Mouse (Mus musculus) layer of hippocampus, postnatal 36 days (tissue): ENCODE results near the gene Map1s. TPM values are rescaled to one million over a fixed set of nuclear protein-coding genes. Genes with fewer than 3 reads are reported as not detected.

Source experiments
- DNase-seq, 2 experiments: peaks; one replicate each; pipeline ENCODE4 v3.0.0; 2022
- total RNA-seq, 2 experiments: library from RNA; stranded (reverse); gene quantifications; 2 replicates each; pipeline ENCODE4 v1.2.3; 2021

The Map1s gene
- total RNA-seq, 2 experiments from 2014 or later, result 87.3 to 89.7 TPM

DNA sequence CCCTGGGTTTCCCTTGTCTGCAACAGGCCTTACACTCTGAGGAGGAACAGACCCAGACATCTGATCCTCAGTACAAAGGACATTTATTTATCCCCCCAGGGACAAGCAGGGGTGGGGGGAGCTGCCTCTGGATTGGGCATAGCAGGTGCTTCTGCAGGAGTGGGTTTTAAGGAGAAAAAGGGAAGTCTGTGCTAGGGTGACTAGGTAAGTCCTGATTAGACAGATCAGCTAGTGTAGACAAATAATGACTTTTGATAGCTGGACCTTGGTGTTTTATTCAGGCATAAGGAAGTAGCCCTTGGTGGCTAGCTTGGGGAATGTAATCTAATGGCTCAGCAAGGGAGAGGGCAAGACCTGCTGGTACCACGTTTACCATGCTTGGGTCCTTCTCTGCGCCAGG, 6.5 kb upstream of the Map1s start:
- no peak for DNase-seq

- no peak for DNase-seq
These were observed 4.8 kb upstream of the Map1s start for GRCm38 (mm10) chr8:70900872-70901387.

- DNase-seq, result no peak
These were observed 3.5 kb upstream of the Map1s start for GRCm38 (mm10) chr8:70902211-70902610.

GRCm38 (mm10) chr8:70903112-70903511, 2.6 kb upstream of the Map1s start:
- no peak for DNase-seq

DNA sequence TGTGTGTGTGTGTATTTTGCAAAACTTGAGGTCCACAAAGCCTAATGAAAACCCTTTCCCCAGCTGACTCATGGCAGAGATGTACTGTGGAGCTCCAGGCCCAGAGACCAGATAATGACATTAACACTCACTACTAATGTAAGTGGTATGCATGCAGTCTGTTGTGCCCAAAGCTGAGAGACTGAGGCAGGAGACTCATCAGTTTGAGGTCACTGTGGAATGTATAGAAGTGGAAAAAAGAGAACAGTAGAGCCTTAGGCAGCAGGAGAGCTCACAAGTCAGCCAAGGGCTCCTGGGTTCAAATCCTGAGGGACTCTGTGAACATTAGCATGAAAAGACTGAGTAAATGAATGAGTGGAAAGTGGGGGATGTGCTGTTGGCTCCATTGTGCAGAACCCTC, 2.1 kb upstream of the Map1s start:
- no peak for DNase-seq

DNA sequence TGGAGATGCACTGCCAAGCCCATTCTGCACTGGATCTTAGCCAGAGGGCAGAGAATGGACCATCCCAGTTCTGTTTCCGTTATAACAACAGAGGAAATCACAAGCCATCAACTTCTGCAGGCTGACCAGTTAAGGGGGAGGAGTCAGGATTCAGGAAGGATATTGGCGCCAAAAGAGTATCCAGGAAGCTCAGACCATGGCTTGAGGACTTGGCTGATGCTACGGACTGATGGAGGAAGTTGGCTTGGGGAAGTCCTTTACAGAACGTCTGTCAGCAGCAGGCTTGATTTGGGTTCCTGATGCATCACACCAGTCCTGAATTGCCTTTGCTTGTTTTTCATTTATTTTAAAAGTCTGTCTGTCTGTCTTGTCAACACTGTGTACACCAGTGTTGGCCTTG, 1.2 kb upstream of the Map1s start:
- no peak for DNase-seq

DNA sequence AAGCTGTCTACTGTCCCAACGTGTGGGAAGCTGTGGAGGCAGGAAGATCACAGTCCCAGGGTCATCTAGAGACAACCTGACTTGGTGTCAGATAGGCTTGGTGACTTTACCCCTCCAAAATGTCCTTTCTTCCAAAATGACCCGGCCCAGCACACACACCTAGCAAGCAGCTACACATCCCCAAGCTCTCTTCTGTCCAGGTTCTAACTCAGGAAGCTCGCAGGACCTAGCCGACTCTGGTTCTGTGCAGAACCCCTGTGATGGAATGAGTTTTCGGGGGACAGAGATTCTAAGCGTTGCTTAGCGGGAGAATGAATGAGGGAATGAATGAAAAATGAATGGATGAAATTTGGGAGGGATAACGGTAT, 285 bp upstream of the Map1s start:
- no peak for DNase-seq

GRCm38 (mm10) chr8:70907518-70907917, 1.8 kb downstream of the Map1s start:
- no peak for DNase-seq

DNA sequence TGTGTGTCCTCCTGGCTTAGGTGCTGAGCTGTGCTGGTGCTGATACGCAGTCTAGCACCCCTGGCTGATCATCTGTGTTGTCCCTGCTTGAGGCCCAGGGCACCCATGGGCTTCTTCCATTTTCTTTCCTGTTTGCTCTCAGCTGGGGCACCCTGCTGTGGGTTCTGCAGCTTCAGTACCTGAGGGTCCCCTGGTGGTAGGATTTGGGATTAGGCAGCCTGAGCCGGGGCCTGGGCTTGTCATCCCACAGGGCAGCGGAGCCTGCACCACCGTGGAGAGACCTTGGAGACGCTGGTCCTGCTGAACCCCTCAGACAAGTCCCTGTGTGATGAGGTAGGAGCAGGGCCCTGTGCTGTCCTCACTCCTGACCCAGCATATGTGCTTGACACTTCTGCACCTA, 5.9 kb downstream of the Map1s start:
- DNase-seq, result no peak

GRCm38 (mm10) chr8:70912955-70913354, 7.2 kb downstream of the Map1s start:
- no peak for DNase-seq

- no peak for DNase-seq
These were observed 7.8 kb downstream of the Map1s start for GRCm38 (mm10) chr8:70913523-70913922.

DNA sequence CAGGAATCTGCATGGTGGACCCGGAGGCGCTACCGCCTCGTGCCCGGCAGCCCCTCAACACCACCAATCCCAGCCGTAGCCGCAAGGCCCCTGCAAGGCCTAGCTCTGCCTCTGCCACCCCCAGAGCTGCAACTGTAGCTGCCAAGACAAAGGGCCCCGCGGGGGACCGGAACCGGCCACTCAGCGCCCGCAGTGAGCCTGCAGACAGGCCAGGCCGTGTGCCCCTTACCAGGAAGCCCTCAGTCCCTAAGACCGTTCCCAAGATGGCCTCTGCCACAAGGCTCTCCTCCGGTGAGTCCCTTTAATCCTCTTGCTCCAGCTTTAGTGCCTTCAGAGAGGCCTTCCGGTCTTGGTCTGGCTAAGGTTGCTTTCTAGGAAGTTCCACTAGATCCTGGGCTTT, 9.0 kb downstream of the Map1s start:
- DNase-seq, result no peak

DNA sequence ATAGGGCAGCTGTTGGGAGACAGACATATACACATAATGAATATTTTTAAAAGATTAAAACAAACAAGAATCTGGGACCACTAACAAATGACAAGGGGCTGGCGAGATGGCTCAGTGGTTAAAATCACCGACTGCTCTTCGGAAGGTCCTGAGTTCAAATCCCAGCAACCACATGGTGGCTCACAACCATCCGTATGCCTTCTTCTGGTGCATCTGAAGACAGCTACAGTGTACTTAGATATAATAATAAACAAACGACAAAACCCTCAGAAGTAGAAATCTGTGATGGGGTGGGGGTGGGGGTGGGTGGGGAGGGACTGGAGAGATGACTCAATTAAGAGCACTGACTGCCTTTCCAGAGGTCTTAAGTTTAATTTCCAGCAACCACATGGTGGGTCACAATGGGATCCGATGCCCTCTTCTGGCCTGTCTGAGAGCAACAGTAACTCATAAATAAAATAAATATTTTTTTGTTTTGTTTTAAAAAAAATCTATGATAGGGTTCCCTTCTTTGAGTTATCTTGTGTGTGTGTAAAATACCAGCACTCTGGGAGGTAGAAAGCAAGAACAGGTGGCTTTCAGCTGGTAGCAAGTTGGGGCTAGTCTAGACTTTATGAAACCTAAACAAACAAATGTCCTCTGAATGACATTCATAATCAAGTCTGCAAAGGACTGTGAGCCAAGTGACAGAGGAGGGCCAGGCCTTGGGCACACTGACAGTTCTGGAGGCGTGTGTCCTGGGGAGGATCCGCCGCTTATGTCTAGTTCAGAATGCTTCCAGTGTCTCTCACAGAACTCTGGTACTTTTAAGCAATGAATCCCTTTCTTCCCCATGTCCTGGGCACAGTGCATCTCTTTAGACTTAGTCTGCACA, 14.6 kb downstream of the Map1s start:
- DNase-seq, result no peak

GRCm38 (mm10) chr8:70924151-70924550, 18.4 kb downstream of the Map1s start:
- peak; percentile 0 to 1 for DNase-seq

GRCm38 (mm10) chr8:70925754-70926153, 20.0 kb downstream of the Map1s start:
- no peak for DNase-seq

DNA sequence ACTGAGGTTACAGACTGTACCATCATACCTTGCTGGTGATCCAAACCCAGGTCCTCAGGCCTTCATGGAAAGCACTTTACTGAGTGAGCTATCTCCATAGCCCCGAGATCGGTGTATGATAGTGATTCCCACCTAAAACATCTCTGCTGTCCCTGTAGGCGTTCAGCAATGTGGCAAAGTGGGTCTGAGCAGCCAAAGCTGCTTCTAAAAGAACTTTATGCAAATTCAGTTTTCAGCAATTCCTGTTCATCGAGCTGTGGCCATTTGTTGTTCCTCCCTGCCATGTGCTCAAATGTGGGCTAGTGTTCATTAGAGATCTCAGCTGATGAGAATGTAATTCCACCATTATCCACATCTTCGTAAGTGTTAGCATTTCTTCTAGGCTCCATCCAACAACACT, 20.7 kb downstream of the Map1s start:
- no peak for DNase-seq

DNA sequence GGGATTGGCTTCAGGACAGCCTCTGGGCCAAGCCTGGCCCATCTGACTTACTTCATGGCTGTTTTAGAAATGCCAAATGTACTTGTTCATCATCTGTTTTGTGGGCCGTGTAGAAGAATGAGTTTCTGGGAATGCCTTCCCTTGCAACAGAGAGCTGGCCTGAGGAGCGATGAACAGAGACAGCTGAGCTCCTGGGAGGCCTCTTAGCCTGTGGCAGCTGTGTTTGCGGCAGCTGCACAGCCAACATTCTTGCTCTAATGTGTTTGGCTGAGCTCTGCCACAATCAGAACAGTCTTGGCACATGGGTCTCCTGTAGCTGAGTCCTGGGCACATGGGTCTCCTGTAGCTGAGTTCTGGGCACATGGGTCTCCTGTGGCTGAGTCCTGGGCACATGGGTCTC, 22.4 kb downstream of the Map1s start:
- no peak for DNase-seq

DNA sequence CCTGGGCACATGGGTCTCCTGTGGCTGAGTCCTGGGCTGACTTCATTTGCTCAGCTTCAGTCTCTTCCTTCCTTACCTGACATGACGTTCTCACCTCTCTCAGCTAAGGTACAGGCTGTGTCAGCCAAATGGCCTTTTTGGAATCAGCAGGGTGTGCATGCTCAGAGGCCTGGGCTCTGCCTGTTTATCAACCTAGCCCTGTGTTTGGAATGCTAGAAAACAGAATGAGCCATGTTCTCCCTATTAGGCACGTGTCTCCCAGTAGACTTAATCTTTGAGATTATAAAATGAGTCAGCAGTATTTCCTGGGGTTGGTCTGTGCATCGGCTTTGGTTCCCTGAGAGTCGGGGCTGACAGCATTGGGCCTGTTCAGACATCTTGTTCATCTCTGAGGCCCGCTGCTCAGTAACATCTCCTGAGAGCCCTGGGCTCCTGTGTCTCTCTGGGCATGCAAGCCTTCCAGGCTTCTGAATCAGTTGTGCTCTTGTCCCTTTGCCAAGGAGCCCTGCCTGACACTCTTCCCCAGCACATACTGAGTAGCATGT, 23.1 kb downstream of the Map1s start:
- no peak for DNase-seq

- no peak for DNase-seq
These were observed 26.0 kb downstream of the Map1s start for GRCm38 (mm10) chr8:70931731-70932130.

GRCm38 (mm10) chr8:70933036-70933435, 27.3 kb downstream of the Map1s start:
- no peak for DNase-seq

DNA sequence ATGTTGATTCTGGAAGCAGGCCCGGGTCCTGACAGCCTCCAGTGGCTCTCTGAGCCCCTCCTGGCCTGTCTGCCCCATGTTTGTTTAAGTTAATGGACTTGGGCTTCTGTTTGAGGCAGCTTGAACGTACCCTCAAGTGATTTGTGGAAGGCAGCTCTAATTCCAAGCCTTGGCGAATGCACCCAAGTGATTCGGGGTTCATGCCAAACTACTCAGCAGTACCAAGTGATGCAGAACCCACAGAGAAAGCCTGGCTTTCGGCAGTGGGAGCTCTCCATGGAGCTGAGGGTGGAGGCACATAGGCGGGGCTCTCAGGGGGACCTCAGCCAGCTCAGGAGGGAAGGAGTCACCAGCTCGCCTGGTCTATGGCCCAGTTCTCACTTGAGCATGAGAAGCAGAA, 29.1 kb downstream of the Map1s start:
- DNase-seq, result peak in 1 of 2 experiments; percentile 44

DNA sequence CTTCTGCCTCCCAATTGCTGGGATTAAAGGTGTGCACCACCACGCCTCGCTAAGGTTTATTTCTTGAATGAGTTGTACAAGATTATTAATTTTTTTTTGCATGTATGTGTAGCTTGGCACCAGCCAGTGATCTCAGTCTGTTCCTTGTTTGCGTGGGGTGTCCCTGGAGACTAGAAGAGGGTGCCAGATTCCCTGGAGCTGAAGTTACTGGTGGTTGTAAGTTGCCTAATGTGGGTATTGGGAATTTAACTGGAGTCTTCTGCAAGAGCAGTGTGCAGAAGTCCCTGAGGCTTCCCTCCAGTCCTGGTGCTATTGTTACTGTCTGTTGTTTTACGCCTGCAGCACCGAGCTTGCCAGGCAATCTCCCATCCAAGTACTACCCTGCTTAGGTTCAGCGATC, 31.5 kb downstream of the Map1s start:
- DNase-seq, result no peak

- DNase-seq, result no peak
These were observed 35.7 kb downstream of the Map1s start for GRCm38 (mm10) chr8:70941478-70941877.

- DNase-seq, result no peak
These were observed 37.5 kb downstream of the Map1s start for GRCm38 (mm10) chr8:70943187-70943586.
